Mouse (Mus musculus) small intestine, adult 2 months (tissue): Measurements from ENCODE around the gene Tomm40.

ENCODE experiments used
- CTCF ChIP-seq: fragments of 200-500 bp; IDR thresholded peaks from 2 replicates; pipeline ENCODE4 v1.5.1; 2012; ENCODE audit warnings: low read depth, mild to moderate bottlenecking, control low read depth, inconsistent platforms, low read length, moderate library complexity, mixed read lengths; ENCODE audit not compliant: insufficient replicate concordance, insufficient read length; ENCODE audit errors: extremely low read depth
- POLR2A ChIP-seq: fragments of 200-500 bp; IDR thresholded peaks from 2 replicates; pipeline ENCODE4 v1.6.1; 2012; ENCODE audit warnings: low read depth, mild to moderate bottlenecking, control low read depth, inconsistent platforms, low read length, moderate library complexity

GRCm38 (mm10) chr7:19713598-19713997, 1.6 kb downstream of the Tomm40 start:
- no peak for TF ChIP-seq CTCF
- no peak for TF ChIP-seq POLR2A
